Mouse (Mus musculus): ENCODE measurements around the gene Celf5. TPM values are rescaled to one million over a fixed set of nuclear protein-coding genes. Genes with fewer than 3 reads are reported as not detected.

Gene Celf5
- 61.3 and 69.0 TPM in 2 replicates for polyA plus RNA-seq (2015; fragmentation: Nextera tagmentation; extraction: Ambion mirVana)

DNA sequence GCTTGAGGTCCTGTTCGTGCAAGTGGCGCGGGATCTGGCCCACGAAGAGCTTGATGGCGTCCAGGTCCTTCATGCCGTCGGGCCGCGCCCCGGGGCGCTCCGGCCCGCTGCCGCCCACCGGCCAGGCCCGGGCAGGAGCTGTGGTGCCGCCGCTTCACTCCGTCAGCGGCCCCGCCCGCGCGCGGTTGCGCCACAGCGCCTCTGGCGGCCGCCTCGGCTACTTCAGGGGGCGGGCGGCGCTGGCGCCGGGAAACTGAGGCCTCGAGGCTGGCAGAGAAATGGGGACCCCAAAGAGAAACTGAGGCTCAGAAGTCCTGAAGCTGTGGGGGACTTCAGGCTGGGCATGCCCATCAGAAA is at the start of gene Celf5:
TSS of gene Celf5 (minus strand) at position 177 of the 357 bp plus-strand sequence.
- H3K27ac ChIP-seq, result peak within 1 kb of the TSS; percentile 90
- H3K9me3 ChIP-seq, result no peaks in the 10 kb centered on the region
- H3K36me3 ChIP-seq, result peaks cover 19% of the 10 kb centered on the region
- WGBS, result under 1% methylated on average over 36 of the region's 36 CpGs
- peak within 1 kb of the TSS; percentile 72 for H3K4me3 ChIP-seq
- peak within 1 kb of the TSS; percentile 91 for H3K9ac ChIP-seq
- ATAC-seq (ENCODE audit: low FRiP score), result peak; percentile 61
- peaks cover 57% of the 10 kb centered on the region for H3K4me1 ChIP-seq (replicated peaks)
- H3K4me2 ChIP-seq, result peak within 1 kb of the TSS; percentile 68
- peaks cover 9% of the 10 kb centered on the region; the same call in 1 of the 2 replicates for H3K27me3 ChIP-seq

DNA sequence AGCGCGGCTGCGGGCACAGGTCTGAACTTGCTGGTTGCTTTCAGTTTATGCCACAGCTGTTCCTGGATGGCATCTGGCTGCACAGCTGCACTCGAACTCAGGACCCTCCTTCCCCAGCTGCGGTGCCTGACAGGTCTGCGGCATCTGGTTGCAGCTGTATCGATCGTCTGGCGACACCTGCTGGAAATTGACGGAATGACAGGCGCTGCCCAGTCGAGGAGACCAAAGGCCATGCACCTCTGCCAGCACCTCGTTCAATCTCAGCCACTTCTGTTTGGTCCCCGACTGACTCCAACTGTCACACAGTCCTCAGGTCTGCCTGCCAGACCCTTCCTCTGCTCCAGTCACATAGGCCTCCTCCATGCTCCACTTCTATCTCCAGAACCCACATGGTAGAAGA is 44.3 kb upstream of the Celf5 start:
- no peak overlapping the region for H3K27ac ChIP-seq
- peaks cover 37% of the 10 kb centered on the region for H3K36me3 ChIP-seq
- peak; percentile 58 for ATAC-seq (ENCODE audit: low FRiP score)
- 14% methylated on average over 14 of the region's 14 CpGs for WGBS
- no peak overlapping the region for H3K9ac ChIP-seq
- no peaks in the 10 kb centered on the region for H3K9me3 ChIP-seq
- H3K27me3 ChIP-seq, result peaks cover 17% of the 10 kb centered on the region
- H3K4me2 ChIP-seq, result no peak overlapping the region
- H3K4me3 ChIP-seq, result no peak overlapping the region
- H3K4me1 ChIP-seq (replicated peaks), result no peaks in the 10 kb centered on the region

DNA sequence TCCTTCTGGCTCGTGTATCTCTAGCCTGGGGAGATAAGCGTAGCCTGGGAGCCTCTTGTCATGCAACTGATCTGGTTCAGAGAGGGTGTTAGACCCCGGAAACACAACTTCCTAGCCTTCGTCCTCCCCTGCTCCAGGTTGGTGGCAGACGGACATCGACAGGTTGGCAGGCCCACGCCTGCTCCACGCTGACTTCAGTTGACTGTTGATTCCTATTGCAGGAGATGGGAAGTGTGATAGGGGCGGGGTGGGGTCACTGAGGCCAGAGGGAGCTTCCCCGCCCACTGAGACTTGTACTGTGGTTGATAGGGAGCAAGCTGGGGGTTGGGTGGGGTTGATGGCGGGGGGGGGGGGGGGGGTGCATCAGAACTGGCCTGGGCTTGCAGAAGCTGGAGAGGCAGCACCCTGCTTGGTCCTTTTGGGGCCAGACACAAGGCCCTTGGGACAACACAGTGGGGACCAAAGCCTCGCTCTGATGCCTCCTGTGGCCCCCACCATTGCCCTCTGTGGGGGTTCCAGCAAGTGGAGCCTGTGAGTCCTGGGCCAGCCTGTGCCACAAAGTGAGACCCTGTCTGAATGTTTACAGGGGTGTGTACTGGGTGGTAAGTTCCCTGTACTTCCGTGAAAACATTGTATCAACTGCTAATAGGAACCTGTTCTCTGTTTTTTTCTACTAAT is 42.6 kb upstream of the Celf5 start:
- H3K27ac ChIP-seq, result no peak overlapping the region
- no peak overlapping the region for H3K9ac ChIP-seq
- no peak overlapping the region for H3K4me3 ChIP-seq
- no peak overlapping the region for H3K4me2 ChIP-seq
- no peak for ATAC-seq (ENCODE audit: low FRiP score)
- H3K9me3 ChIP-seq, result no peaks in the 10 kb centered on the region
- H3K4me1 ChIP-seq (replicated peaks), result no peaks in the 10 kb centered on the region
- H3K36me3 ChIP-seq, result peaks cover 21% of the 10 kb centered on the region
- WGBS, result 77% methylated on average over 12 of the region's 13 CpGs
- peaks cover 17% of the 10 kb centered on the region for H3K27me3 ChIP-seq

DNA sequence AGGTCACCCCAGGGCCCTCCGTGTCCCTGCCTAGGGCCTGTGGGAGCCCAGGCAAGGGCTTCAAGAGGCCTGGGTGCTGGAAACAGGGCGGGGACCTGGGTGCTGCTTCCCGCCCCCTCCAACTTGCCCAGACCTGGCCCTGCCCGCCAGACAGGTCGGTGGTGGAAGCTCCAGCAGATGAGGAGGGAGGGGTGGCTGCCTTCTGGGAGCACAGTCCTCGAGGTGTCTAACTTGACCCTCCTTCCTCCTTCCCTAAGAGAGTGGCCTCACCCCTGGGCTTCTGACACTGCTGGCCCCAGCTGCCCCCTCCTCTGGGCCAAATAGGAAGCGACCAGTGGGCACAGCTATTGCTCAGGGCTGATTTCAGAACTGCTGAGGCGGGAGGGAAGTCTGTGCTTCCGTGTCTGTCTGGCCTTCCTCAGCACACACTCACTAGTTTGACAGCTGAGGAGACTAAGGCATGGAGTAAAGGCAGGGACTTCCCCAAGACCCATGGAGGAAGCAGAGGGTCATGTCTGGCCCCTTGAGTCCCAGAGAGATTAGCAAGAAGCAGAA is 41.6 kb upstream of the Celf5 start, which contains the start of gene Gna15:
TSS of gene Gna15 (minus strand) at position 175 of the 555 bp plus-strand sequence.
- Histone ChIP-seq H3K27me3 (peaks cover 17% of the 10 kb centered on the region), H3K4me3 (no peak within 1 kb of the TSS)

DNA sequence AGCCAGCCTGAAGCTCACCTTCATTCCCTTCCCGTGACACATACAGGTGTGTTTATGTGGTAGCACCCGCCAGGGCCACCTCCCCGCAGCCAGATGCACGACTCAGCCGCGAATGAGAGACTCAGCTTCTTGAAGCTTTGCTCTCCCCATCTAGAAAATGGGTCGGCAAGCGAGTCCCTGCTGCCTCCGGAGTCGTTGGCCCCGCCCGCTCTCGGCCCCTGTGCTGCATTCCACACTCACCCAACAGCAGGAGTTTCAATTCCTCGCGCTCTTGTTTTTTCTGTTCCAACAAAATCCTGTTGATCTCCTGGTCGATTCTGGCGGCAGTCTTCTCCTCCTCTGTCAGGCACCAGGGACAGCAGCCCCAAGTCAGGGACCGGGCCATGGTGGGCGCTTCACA is 41.1 kb upstream of the Celf5 start:
- Histone ChIP-seq H3K4me1 (replicated peaks) (no peaks in the 10 kb centered on the region), H3K4me3 (no peak overlapping the region), H3K9me3 (no peaks in the 10 kb centered on the region), H3K9ac (no peak overlapping the region; the same call in 1 of the 2 replicates), H3K27me3 (peaks cover 17% of the 10 kb centered on the region), H3K36me3 (peaks cover 5% of the 10 kb centered on the region), H3K27ac (no peak overlapping the region), H3K4me2 (no peak overlapping the region)
- 28% methylated on average over 19 of the region's 19 CpGs for WGBS
- ATAC-seq (ENCODE audit: low FRiP score), result no peak

More for the DNA sequence above, 41.6 kb upstream of the Celf5 start, which contains the start of gene Gna15:
- ATAC-seq (ENCODE audit: low FRiP score), result no peak
- H3K36me3 ChIP-seq, result peaks cover 11% of the 10 kb centered on the region
- H3K4me1 ChIP-seq (replicated peaks), result no peaks in the 10 kb centered on the region
- H3K4me2 ChIP-seq, result no peak within 1 kb of the TSS
- H3K9me3 ChIP-seq, result no peaks in the 10 kb centered on the region
- 33% methylated on average over 9 of the region's 9 CpGs for WGBS
- no peak within 1 kb of the TSS; the same call in 1 of the 2 replicates for H3K9ac ChIP-seq
- H3K27ac ChIP-seq, result no peak within 1 kb of the TSS

DNA sequence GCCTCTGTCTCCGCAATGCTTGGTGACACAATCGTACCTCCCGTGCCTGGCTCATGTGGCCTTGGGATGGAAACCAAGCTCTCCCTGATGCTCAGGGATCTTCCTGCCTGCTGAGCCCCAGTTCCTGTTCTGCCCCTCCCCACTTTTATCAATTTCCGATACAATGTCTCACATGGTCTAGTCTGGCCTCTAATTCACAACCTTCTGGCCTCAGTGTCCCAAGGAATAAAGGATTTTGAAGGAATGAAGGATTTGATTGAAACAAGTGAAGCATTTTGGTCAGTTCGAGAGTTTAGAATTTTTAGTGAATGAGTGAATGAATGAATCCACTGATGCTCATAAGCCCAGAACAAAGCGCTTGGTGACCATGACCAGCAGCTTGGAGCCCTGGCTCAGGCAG is 40.6 kb upstream of the Celf5 start:
- no peak overlapping the region for H3K4me3 ChIP-seq
- H3K27ac ChIP-seq, result no peak overlapping the region
- no peak overlapping the region for H3K4me2 ChIP-seq
- H3K9me3 ChIP-seq, result no peaks in the 10 kb centered on the region
- no peaks in the 10 kb centered on the region for H3K4me1 ChIP-seq (replicated peaks)
- H3K36me3 ChIP-seq, result peaks cover 2% of the 10 kb centered on the region; the same call in 1 of the 2 replicates
- H3K9ac ChIP-seq, result no peak overlapping the region
- ATAC-seq (ENCODE audit: low FRiP score), result no peak
- WGBS, result 79% methylated on average over 6 of the region's 6 CpGs
- H3K27me3 ChIP-seq, result peaks cover 17% of the 10 kb centered on the region

DNA sequence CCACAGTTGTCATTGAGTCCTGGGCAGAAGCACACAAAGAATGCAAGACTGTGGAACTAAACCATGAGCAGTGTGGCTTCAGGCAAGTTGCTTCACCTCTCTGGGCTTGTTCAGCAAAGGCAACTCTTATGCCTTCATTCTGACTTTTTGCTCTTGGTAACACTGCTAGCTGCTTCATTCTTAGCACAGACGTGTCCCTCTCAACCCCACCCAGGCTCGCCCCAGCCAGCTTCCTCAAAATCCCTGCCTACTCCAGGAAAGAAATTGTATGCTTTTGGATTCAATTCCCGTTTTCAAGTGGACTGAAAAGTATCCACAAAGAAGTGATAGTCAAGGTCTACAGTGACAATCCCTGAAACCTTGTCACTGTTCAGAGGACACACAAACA is 37.5 kb upstream of the Celf5 start:
- WGBS, result 76% methylated on average over 3 of the region's 3 CpGs
- ATAC-seq (ENCODE audit: low FRiP score), result no peak

DNA sequence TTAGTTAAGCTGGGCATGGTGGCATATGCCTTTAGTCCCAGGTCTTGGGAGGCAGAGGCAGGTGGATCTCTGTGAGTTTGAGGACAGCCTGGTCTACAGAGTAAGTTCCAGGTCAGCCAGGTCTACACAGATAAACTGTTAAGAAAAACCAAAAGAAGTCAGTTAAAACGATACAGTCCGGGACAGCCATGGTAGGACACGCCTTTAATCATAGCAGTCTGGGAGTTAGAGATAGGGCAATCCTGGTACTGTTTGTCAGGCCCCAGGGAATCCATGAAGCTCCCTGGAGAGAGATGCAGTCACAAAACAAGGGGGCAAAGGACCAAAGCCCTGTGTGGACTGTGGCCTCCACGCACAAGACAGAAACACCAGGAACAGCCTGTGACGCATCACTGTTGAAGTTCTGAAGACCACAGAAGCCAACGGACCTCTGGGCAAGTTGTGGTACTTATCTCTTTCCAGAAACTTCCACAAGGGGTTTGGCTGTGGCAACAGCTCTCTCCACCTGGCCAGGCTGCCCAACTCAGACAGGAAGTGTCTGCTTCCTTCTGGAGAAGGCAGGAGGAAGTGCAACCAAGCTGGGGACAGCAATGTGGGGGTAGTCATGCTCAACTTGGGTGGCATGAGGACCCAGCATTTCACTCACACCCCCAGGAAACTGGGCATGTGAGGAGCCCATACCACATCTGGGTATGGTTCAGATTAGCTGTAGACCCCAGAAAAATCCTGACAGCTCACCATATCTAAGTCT is 36.9 kb upstream of the Celf5 start:
- H3K4me2 ChIP-seq, result no peak overlapping the region
- H3K27me3 ChIP-seq, result peaks cover 19% of the 10 kb centered on the region
- H3K4me3 ChIP-seq, result no peak overlapping the region
- H3K9ac ChIP-seq, result no peak overlapping the region
- H3K27ac ChIP-seq, result no peak overlapping the region
- H3K9me3 ChIP-seq, result no peaks in the 10 kb centered on the region
- WGBS, result 85% methylated on average over 6 of the region's 6 CpGs
- H3K4me1 ChIP-seq (replicated peaks), result no peaks in the 10 kb centered on the region
- H3K36me3 ChIP-seq, result no peaks in the 10 kb centered on the region
- ATAC-seq (ENCODE audit: low FRiP score), result no peak

More for the DNA sequence above, 37.5 kb upstream of the Celf5 start:
- Histone ChIP-seq H3K36me3 (no peaks in the 10 kb centered on the region), H3K27ac (no peak overlapping the region), H3K9ac (no peak overlapping the region), H3K9me3 (no peaks in the 10 kb centered on the region), H3K27me3 (peaks cover 25% of the 10 kb centered on the region), H3K4me1 (replicated peaks) (no peaks in the 10 kb centered on the region), H3K4me2 (no peak overlapping the region), H3K4me3 (no peak overlapping the region)

DNA sequence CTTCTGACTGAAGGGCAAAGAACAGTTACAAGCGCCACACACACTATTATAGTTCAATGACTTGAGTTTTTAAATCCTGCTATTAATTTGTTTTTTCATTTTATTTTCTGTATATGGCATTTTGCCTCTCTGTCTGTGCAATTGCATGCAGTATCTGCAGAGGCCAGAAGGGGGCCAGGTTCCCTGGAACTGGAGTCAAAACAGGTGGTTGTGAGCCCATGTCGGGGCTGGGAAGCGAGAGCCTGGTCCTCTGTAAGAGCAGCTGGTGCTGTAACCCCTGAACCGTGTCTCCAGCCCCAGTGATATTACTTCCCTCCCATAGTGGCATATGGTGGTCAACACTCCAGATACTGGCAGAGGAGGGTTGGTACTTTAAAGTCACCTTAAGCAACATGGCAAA is 36.0 kb upstream of the Celf5 start:
- H3K9ac ChIP-seq, result no peak overlapping the region
- WGBS, result 18% methylated on average over 4 of the region's 4 CpGs
- H3K27ac ChIP-seq, result no peak overlapping the region
- ATAC-seq (ENCODE audit: low FRiP score), result no peak
- H3K4me1 ChIP-seq (replicated peaks), result no peaks in the 10 kb centered on the region
- H3K36me3 ChIP-seq, result no peaks in the 10 kb centered on the region
- H3K4me3 ChIP-seq, result no peak overlapping the region
- peaks cover 4% of the 10 kb centered on the region; the same call in 1 of the 2 replicates for H3K9me3 ChIP-seq
- peaks cover 12% of the 10 kb centered on the region for H3K27me3 ChIP-seq
- H3K4me2 ChIP-seq, result no peak overlapping the region

DNA sequence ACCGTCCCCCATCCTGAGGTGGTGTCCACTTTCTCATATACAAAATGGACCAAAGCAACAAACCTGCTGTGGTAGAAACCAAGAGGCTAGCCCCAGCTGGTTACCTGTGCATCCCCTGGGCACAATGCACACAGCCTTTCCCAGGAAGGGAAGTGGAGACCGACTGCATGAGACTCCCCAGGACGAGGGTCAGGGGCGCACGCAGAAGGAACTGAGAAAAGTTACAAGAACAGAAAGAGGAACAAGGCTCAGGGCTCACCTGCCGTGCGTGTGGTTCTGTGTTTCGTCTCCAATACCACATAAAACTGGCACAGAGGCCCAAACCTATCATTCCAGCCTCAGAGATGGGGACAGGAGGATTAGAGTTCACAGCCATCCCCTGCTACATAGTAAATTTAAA is 34.7 kb upstream of the Celf5 start:
- Histone ChIP-seq H3K4me1 (replicated peaks) (no peaks in the 10 kb centered on the region), H3K9ac (no peak overlapping the region), H3K27ac (no peak overlapping the region), H3K27me3 (peaks cover 24% of the 10 kb centered on the region), H3K9me3 (peaks cover 5% of the 10 kb centered on the region; the same call in 1 of the 2 replicates), H3K36me3 (no peaks in the 10 kb centered on the region), H3K4me3 (no peak overlapping the region), H3K4me2 (no peak overlapping the region)
- ATAC-seq (ENCODE audit: low FRiP score), result no peak
- 82% methylated on average over 8 of the region's 8 CpGs for WGBS

DNA sequence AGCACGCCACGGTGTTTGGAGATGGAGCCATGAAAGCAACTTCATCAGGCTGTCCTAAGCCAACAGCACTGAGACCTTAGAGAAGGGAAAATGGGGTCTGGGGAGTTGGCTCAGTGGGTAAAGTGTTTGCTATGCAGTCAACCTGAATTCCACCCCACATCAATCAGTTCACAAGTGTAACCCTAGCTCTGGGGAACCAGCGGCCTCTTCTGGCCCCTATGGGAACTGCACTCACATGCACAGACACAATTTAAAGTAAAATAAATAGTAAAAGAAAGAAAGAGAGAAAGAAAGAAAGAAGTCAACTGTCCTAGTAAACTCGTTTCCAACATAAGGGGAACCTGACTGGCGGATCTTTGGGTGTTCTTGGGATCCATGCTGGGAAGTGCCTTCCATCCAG is 31.3 kb upstream of the Celf5 start:
- peaks cover 5% of the 10 kb centered on the region; the same call in 1 of the 2 replicates for H3K9me3 ChIP-seq
- H3K27ac ChIP-seq, result no peak overlapping the region
- no peak overlapping the region for H3K9ac ChIP-seq
- 83% methylated on average over 5 of the region's 5 CpGs for WGBS
- no peak overlapping the region for H3K4me3 ChIP-seq
- peaks cover 37% of the 10 kb centered on the region for H3K27me3 ChIP-seq
- ATAC-seq (ENCODE audit: low FRiP score), result no peak
- H3K36me3 ChIP-seq, result no peaks in the 10 kb centered on the region
- H3K4me2 ChIP-seq, result no peak overlapping the region
- H3K4me1 ChIP-seq (replicated peaks), result no peaks in the 10 kb centered on the region

DNA sequence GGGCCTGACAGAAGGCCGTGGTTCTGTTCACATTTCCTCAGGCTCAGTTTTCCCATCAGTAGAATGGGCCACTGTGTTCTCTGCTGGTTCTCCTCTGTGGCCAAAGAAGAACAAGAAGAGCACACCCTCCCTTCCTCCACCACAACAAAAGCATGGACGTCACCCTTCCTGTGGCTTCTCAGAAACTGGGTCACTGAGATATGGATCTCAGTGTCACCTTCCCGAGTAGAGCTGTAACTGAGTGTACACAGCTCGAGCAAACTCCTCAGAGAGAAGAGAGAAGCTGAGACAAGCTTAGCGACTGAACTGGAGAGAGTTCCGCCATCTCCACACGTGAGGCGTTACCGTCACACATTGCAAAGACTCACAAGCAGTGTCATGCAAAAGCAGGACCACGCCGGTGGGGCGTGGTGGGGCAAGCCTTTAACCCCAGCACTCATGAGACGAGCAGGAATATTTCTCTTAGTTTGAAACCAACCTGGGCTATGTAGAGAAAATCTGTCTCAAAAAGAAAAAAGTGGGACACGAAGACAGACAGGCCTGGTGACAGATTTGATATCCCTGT is 27.8 kb upstream of the Celf5 start:
- ATAC-seq (ENCODE audit: low FRiP score), result no peak
- Histone ChIP-seq H3K4me1 (replicated peaks) (no peaks in the 10 kb centered on the region), H3K27ac (no peak overlapping the region), H3K36me3 (no peaks in the 10 kb centered on the region), H3K27me3 (peaks cover 28% of the 10 kb centered on the region), H3K9me3 (peaks cover 5% of the 10 kb centered on the region; the same call in 1 of the 2 replicates), H3K4me2 (no peak overlapping the region), H3K9ac (no peak overlapping the region), H3K4me3 (no peak overlapping the region)
- 84% methylated on average over 14 of the region's 14 CpGs for WGBS

All from hindbrain, embryonic 13.5 days (tissue).